Mouse (Mus musculus) embryonic fibroblast, embryonic 13.5 days (primary cell): Measurements from ENCODE around the gene Set.

Source experiments
- CTCF ChIP-seq: IDR thresholded peaks from 2 replicates; pipeline ENCODE4 v1.5.1; 2011; ENCODE audit warnings: mild to moderate bottlenecking, control low read depth, low read length, moderate library complexity, borderline replicate concordance; ENCODE audit not compliant: insufficient read depth
- POLR2A ChIP-seq: IDR thresholded peaks from 2 replicates; pipeline ENCODE4 v1.6.1; 2011; ENCODE audit warnings: low read depth, mild to moderate bottlenecking, control low read depth, low read length, moderate library complexity

DNA sequence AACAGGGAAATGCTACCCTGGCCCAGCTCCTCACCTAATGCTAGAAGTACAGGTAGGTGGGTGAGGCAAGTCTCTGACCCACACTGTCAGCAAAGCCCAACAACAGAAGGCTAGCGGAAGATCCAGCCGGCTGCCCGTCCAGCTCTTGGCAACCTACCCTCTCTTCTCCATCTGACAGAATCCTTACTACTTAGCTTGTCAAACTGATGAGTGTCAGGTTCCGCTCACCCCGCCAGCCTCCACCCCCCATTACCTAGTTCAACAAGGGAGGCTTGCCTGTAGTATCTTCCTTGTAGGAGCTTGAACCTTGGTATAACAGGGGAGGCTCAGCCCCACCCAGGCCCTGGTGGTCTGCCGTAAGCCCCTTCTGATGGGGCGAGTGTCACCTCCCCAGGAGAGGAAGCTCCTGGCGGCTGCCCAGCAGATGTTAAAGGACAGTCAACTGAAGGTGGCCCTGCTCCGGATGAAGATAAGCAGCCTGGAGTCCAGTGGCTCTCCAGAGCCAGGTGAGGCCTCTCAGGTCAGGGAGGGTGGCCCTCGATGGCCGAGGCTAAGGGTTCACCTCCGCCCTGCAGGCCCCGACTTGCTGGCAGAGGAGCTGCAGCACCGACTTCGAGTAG, 23.1 kb downstream of the Set start:
- TF ChIP-seq POLR2A = no peak
- no peak for TF ChIP-seq CTCF
